Mouse (Mus musculus) kidney, postnatal 4 days (tissue): Measurements from ENCODE around the gene Susd3.

Experiments used
- DNase-seq, 2 experiments: peaks; one replicate each; pipeline ENCODE4 v3.0.0; 2021; ENCODE audit warnings: mixed read lengths in 2 of 2

Susd3 gene

GRCm38 (mm10) chr13:49248467-49248862 is at the start of gene Susd3:
Gene Susd3 (minus strand): TSS chr13:49248706.
- no peak for DNase-seq

- DNase-seq: no peak
Measured at GRCm38 (mm10) chr13:49296270-49296669, 47.8 kb upstream of the Susd3 start.

GRCm38 (mm10) chr13:49294108-49294507 is 45.6 kb upstream of the Susd3 start:
- DNase-seq: no peak

GRCm38 (mm10) chr13:49291949-49292348 is 43.4 kb upstream of the Susd3 start:
- DNase-seq: no peak

- peak; percentile 43 to 50 for DNase-seq
Measured at GRCm38 (mm10) chr13:49291398-49291797, 42.9 kb upstream of the Susd3 start.

- DNase-seq: no peak
Measured at GRCm38 (mm10) chr13:49287224-49287623, 38.7 kb upstream of the Susd3 start.

- no peak for DNase-seq
Measured at GRCm38 (mm10) chr13:49286750-49287149, 38.2 kb upstream of the Susd3 start.

- DNase-seq: no peak
Measured at GRCm38 (mm10) chr13:49283686-49284085, 35.2 kb upstream of the Susd3 start.

- no peak for DNase-seq
Measured at GRCm38 (mm10) chr13:49282168-49282567, 33.7 kb upstream of the Susd3 start.

- peak; percentile 20 to 49 for DNase-seq
Measured at GRCm38 (mm10) chr13:49271831-49272765, 23.6 kb upstream of the Susd3 start.

- DNase-seq: no peak
Measured at GRCm38 (mm10) chr13:49270500-49270899, 22.0 kb upstream of the Susd3 start.

GRCm38 (mm10) chr13:49267645-49268044 is 19.1 kb upstream of the Susd3 start:
- DNase-seq: no peak

- DNase-seq: no peak
Measured at GRCm38 (mm10) chr13:49260036-49260722, 11.7 kb upstream of the Susd3 start.

GRCm38 (mm10) chr13:49257819-49258313 is 9.4 kb upstream of the Susd3 start:
- no peak for DNase-seq

- DNase-seq: no peak
Measured at GRCm38 (mm10) chr13:49252746-49253145, 4.2 kb upstream of the Susd3 start.

- no peak for DNase-seq
Measured at GRCm38 (mm10) chr13:49252113-49252512, 3.6 kb upstream of the Susd3 start.

- DNase-seq: no peak
Measured at GRCm38 (mm10) chr13:49250716-49251517, 2.4 kb upstream of the Susd3 start.

GRCm38 (mm10) chr13:49249634-49250033 is 1.1 kb upstream of the Susd3 start:
- peak; percentile 64 to 78 for DNase-seq

GRCm38 (mm10) chr13:49248923-49249322 is 417 bp upstream of the Susd3 start:
- no peak for DNase-seq

- peak; percentile 69 to 79 for DNase-seq
Measured at GRCm38 (mm10) chr13:49247740-49248466, 603 bp downstream of the Susd3 start.

GRCm38 (mm10) chr13:49247232-49247739 is 1.2 kb downstream of the Susd3 start:
- no peak for DNase-seq

- no peak for DNase-seq
Measured at GRCm38 (mm10) chr13:49246626-49247025, 1.9 kb downstream of the Susd3 start.
